Mouse (Mus musculus): Measurements from ENCODE around the gene Prpf6.

Gene Prpf6

GRCm38 (mm10) chr2:181685686-181686085 is 94.0 kb downstream of the Prpf6 start:
- no peak for DNase-seq (ENCODE audit: low read depth, low spot score)

- DNase-seq (ENCODE audit: low read depth, low spot score): no peak
Measured at GRCm38 (mm10) chr2:181687586-181687985, 95.9 kb downstream of the Prpf6 start.

- no peak for DNase-seq (ENCODE audit: low read depth, low spot score)
Measured at GRCm38 (mm10) chr2:181689466-181690160, 97.9 kb downstream of the Prpf6 start.

GRCm38 (mm10) chr2:181691083-181691482 is 99.4 kb downstream of the Prpf6 start:
- DNase-seq (ENCODE audit: low read depth, low spot score): no peak

- DNase-seq (ENCODE audit: low read depth, low spot score): no peak
Measured at GRCm38 (mm10) chr2:181691571-181691970, 99.9 kb downstream of the Prpf6 start.

GRCm38 (mm10) chr2:181692304-181692703 is 100.6 kb downstream of the Prpf6 start:
- DNase-seq (ENCODE audit: low read depth, low spot score): no peak

- DNase-seq (ENCODE audit: low read depth, low spot score): no peak
Measured at GRCm38 (mm10) chr2:181693339-181694280, 101.9 kb downstream of the Prpf6 start, which contains the start of gene Rgs19. Rgs19 (minus strand) TSS chr2:181693977.

- DNase-seq (ENCODE audit: low read depth, low spot score): no peak
Measured at GRCm38 (mm10) chr2:181694581-181694980, 102.9 kb downstream of the Prpf6 start.

GRCm38 (mm10) chr2:181695776-181696175 is 104.1 kb downstream of the Prpf6 start:
- DNase-seq (ENCODE audit: low read depth, low spot score): no peak

GRCm38 (mm10) chr2:181696801-181697420 is 105.2 kb downstream of the Prpf6 start:
- no peak for DNase-seq (ENCODE audit: low read depth, low spot score)

- DNase-seq (ENCODE audit: low read depth, low spot score): no peak
Measured at GRCm38 (mm10) chr2:181698241-181698640, 106.6 kb downstream of the Prpf6 start, which contains the start of gene Lkaaear1. Lkaaear1 (minus strand) TSS chr2:181698442.
